Mouse (Mus musculus): ENCODE measurements around the gene Tepp.

Gene Tepp

DNA sequence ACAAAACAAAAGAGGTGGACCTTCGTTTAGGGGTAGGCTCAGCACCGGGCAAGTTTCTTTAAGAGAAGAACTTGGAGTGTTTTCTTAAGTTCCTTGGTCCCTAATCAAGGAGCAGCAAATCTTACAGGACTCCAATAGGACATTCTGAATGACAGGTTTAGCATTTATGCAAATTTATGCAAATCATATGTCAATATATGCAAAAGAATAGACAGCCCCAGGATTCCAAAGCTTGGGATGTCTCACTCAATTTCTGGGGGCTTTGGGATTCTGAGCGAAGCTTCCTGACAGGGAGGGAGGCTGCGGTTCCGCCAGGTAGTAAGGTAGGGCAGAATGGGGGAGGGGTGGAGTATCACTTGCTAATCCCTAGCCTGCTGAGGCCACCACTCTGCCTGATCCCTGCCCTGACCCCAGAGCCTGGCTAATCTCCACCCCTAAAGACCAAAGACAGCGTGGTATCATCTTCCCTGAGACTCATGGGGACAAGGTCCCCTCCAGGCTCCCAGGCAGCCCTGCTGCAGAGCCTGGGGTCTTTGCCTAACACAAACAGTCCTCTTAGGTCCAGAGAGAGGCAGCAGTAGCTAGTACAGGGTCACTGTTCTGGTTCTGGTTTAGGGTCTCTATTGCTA lies at the start of gene Tepp:
Tepp (plus strand) TSS at position 225 of the 629 bp plus-strand sequence.
- in situ Hi-C loops (cut with MboI): no loop called here

DNA sequence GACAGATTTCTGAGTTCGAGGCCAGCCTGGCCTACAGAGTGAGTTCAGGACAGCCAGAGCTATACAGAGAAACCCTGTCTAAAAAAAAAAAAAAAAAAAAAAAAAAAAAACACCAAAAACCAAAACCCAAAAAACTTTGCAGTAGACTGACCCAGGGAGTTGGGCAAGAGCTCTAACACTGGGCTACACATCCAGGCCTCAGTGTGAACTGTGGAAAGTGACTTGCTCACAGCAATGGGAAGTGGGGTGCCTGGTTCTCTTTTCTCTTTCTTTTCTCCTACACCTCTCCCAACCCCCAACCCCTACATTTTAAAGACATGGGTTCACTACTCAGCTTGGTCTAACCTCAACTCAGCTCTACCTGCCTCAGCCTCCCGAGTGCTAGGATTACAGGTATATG lies 48.2 kb upstream of the Tepp start:
- in situ Hi-C loops (cut with MboI): no loop called here

DNA sequence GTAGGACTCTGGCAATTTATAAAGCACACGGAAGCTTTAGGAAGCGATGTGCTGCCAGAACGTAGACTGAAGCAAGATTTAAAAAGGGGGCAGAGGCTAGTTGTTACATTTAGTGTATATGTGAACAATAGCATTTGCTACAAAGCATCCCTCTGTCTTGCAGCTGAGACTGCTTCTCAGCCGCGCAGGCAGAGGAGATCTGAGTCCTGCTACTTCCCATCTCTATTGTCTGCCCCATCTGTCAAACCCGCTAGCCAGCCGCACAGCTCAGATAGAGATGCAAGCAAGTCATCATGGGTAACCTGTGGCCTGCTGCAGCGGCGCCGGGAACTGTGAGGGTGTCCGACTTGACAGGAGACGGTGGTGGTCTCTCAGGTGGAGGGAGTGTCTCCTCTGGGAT lies 39.9 kb upstream of the Tepp start:
- in situ Hi-C loops (cut with MboI): no loop called here

DNA sequence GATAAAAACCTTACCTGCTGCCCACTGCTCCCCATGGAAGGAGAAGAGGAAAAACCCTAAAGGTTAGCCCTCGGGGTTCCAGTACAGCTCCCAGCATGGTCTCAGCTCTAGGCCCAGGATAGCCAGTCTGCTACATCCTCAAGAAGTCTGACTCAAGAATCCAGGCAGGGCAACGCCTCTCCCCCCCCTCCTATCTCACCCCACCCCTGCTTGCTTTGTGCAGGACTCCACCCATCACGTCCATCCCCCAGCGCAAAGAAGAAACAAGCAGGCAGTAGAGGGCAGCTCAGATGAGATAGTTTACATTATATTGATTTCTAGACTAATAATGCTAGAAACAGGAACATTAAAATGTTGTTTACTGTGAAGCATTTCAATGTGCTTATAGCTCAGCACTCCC lies 38.5 kb upstream of the Tepp start:
- in situ Hi-C loops (cut with MboI): no loop called here

DNA sequence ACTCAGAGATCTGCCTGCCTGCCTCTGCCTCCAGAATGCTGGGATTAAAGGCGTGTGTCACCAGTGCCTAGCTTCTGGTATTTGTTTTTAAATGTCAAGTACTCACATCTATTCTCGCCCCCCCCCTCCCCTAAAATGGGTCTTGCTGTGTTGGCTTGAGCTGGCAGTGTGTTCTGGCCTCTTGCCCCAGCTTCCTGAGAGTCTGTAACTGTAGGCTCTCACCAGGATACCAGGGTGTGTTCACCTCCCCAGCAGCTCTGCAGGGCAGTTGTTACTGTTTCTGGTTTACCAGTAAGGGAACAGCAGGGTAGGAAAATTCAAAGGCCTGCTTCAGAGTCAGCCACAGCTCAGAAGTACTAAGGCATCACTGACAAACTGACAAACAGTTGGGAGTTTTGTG lies 37.5 kb upstream of the Tepp start:
- in situ Hi-C loops (cut with MboI): no loop called here

DNA sequence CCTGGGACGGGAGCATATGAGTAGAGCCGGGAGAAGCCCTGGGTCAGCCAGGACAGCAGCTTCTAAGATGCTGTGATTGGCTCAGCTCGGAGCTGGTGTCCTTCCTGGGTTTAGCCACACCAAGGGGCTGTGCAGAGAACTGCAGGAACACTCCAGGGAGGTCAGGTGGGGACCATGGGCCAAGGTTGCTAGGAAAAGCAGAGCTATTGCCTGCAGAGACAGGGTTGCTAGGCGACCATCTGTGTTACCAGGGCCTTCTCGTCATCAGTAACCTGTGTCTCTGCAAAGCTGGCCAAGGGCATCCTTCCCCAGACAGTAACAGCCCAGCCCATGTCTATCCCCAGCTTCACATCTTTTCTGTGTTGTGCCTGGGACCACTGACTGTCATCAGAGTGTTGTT lies 28.9 kb upstream of the Tepp start:
- in situ Hi-C loops (cut with MboI): no loop called here

DNA sequence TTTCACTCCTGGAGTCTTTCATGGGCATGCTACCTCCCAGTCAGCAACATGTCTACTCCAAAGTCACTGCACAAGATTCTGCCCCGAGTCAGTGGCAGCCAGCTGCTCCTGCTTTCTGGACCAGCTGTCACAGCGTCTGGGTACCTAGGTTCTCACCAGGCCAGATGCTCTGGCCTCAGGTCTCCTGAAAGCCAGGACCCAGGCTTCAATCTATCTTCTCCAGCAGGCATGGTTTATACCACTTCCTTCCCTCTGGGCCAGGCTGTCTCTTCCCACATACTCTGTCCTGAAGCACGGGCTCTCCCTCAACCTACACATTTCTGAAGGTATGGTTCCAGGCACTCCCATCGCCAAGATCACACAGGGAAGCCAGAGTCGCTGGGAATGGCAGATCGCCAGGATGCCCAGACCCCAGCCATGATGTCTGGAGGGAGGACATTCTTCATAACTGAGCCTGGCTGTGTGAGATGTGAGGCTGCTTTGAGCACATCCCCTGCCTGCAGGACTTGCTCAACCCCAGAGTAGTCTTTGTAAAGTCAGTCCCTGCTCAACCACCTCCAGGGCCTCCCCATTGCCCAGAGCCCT lies 21.2 kb upstream of the Tepp start:
- in situ Hi-C loops (cut with MboI): no loop called here

DNA sequence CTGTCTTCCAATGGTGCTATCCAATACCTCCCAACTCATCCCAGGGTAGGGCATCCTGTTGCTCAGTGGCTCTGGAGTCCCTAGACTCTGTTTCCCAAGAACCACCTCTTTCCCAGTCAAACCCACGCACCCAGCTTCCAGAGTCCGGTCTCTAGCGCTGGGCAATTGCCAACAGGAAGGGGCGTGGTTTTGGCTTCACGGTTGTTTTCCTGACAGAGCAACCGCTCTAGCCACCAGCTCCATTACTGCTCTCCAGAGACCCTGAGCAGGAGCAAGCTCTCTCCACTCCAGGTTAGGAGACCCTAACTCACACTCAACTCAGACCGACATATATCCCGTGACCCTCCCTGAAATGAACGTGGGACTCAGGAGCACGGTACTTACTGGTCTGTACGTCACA lies 17.2 kb upstream of the Tepp start:
- in situ Hi-C loops (cut with MboI): no loop called here

DNA sequence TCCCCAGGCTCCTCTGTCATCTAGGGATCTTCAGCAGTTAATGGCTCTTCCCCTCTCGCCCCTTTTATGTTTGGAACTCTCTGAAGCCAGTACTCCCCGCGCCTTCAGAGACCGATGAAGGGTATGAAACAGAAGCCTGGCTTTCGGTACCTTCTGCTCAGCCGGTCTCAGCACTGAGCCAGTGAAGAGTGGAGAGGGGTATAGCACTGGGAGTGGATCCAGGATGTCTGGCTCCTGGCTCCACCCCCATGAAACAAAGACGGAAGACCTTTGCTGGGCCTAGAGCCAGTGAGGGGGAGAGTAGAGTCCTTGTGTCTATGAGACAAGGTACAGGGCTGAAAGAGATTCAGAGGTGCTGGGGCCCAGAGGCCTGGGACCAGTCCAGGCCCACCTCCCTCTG lies 16.5 kb upstream of the Tepp start:
- in situ Hi-C loops (cut with MboI): no loop called here

DNA sequence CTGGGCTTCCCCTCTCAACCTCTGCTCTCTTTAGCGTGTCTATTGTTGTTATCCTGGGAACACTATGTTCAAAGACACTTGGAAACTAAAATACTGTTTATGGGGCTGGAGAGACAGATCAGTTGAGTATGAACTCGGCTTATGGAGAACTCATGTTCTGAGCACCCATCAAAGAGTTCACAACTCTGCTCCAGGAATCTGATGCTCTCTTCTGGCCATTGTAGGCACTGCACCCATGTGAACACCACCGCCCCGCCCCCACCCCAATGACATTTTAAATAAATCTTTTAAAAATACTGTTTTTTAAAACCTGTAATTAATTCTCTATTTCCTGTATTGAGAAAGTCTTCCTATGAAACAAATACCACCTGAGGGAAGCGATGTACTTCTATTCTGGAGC lies 8.0 kb upstream of the Tepp start:
- in situ Hi-C loops (cut with MboI): no loop called here

DNA sequence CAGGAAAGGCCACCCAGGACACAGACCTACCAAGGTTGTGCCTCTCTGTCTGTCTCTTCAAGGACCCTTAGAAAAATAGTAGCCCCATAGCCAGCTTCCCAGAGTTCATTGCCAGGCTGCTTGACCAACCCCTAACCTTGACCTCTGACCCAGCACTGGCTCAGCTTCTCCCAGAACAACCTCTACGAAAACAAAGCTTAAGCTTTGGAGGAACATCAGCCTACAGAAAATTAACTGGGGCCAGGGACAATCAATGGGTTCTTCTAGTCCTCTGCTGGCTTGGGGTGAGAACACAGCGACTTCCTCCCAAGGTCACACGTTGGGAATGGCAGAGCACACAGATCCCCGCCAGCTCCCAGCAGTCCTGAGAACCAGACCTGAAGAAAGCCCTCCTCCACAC lies 4.8 kb upstream of the Tepp start:
- in situ Hi-C loops (cut with MboI): no loop called here

DNA sequence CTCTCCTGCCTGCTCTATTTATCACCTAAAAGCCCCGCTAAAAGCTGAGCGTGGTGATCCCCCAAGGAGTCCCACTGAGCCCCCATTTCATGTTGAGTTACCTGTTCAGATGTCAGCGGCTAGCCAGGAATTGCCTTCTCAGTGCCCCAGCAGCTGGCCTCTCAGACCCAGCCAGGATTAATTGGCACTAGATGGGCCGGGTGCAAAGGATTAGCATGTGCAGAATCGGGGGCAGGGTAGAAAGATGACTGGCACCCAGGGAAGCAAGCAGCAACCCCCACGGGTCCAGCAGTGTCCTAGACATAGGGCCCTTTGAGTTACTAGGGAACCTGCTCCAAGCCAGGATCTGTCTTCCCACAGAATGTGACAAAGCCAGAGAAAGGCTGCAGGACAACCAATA lies 3.9 kb upstream of the Tepp start, which contains the start of gene Cngb1:
Cngb1 (minus strand) TSS at position 155 of the 400 bp plus-strand sequence.
- in situ Hi-C loops (cut with MboI): no loop called here

DNA sequence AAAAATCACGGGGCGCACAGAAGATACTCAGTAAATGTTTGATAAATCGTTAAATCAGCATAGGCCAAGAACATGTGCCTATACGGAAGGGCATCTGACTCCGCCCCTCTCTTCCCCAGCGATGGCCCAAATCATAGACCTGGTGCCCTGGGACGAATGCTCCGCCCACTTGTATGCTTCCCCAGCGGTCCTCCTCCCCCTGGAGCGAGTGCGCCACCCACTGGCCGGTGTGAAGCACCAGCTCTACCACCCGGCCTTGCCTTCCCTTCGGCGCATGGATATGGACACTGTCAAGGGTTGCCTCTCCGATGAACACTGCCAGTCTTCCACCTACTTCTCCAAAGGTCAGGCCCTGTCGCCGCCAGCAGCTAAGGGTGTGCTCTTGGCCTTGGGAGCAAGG lies 2.5 kb downstream of the Tepp start:
- in situ Hi-C loops (cut with MboI): no loop called here

DNA sequence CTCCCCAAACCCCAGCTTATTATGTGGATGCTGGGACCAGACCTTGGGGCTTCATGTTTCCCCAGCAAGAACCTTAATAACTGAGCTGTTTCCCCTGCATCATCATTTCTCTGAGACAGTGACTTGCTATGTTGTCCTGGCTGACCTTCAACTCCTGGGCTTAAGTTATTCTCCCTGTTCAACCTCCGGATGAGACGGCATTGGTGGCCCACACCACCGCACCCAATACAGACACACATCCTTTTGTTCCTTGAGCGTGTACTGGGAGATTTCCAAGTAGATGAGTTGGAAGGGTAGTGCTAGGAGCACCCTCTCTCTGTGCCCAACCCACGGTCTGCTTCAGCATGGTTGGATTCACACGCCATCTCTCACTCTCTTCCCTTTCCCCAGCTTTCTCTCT lies 3.5 kb downstream of the Tepp start:
- in situ Hi-C loops (cut with MboI): no loop called here

DNA sequence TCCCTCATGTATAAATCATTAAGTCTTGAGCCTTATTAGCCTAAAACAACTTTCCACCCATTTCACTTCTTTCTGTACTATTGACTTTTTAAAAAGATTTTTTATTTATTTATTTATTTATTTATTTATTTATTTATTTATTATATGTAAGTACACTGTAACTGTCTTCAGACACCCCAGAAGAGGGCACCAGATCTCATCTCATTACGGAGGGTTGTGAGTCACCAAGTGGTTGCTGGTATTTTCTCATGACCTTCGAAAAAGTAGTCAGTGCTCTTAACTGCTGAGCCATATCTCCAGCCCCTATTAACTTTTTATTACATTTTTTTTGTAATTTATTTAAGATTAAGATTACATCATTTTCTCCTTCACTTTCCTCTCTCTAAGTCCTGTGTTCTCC lies 4.3 kb downstream of the Tepp start:
- in situ Hi-C loops (cut with MboI): no loop called here

DNA sequence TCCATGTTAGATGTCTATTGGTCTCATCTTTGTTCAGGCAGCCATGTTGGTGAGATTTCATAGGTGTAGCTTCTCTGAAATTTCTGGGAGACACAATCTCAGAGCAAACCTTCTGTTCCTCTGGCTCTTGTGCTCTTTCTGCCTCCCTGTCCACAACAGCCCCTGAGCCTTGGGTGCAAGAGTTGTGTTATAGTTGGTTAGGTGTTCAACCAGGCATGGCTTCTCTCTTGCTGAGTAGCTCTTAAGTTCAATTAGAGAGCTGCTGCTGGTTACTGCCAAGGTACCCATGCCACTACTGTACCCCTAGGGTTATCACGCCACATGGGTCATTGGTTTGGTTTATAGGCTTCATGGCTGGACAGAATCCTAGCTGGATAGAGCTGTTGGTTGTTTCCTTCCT lies 5.0 kb downstream of the Tepp start:
- in situ Hi-C loops (cut with MboI): no loop called here

DNA sequence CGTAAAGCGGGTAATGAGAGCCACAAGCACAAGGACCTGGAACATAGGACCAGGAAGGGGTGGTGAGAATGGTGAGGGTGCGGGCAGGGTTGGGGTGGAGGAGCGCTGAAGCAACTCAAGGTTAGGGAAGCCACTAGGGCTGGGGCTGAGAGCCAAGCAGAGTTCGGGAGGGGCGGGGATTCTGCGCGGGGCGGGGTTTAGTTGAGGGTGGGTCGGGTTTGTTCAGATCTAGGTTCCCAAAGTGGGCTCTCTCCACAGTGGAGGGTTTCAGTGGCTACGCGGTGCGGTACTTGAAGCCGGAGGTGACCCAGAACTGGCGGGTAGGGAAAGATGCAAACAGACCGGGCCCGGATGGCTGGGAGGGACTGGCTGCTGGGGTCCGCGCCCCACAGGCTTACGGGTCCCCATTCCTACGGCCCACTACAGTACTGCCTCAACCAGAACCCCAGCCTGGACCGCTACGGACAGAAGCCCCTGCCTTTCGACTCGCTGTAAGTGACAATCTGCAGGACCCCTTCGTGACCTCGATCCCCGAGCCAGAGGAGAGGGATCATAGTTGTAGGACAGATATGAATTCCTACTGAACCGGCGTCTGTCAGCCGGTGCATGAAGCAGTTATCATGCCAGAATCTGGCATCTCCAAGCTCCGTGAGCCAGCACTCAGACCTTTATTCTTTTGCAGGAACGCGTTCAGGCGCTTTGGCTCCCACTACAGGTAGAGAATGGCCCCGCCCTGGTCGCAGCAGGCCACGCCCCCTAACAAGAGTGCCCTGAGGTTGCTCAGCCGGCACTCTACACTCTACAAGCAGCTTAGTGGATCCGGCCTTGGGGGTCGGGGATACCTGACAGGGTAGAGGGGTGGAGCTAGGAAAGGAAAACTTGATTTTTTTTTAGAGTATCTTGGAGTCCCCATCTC lies 10.1 kb downstream of the Tepp start:
- in situ Hi-C loops (cut with MboI): loop anchor here (10.0 kb wide), 1 partner anchor 66 kb away; no protein-coding TSS in a partner anchor

DNA sequence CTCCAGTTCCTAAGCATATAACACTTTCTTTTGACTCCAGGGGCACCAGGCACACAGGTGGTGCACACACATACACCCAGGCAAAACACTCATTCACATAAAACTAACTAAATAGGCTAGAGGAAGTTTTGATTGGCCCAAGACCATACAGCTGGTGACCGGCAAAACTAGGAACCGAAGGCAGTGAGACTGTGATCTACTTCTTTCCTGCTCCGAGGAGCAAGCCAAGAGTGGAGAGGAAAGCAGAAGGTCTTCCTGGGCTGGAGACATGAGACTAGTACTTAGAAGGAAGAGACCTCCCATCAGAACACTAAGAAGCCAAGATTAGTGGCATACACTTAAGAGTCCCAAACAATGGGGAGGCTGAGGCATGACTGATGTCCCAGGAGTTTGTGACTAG lies 12.8 kb downstream of the Tepp start:
- in situ Hi-C loops (cut with MboI): loop anchor here (10.0 kb wide), 1 partner anchor 68 kb away; no protein-coding TSS in a partner anchor

DNA sequence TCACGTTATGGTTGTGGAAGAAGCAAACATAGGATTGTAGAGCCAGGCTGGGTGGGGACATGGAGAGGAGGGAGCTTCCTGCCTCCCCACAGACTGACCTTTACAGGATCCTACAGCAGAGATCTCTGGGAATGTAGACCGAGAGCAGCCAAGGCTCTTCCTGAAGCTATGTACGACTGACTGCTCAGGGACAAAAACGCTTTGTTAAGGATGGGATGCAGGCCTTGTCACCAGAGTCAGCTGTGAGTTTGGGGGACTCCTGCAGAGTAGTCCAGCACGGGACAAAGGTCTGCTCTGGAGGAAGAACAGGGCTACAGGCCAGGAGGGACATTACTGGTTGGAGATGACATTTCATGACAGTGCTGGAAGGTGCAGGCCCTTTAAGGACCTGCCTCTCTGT lies 14.3 kb downstream of the Tepp start:
- in situ Hi-C loops (cut with MboI): loop anchor here (10.0 kb wide), 1 partner anchor 70 kb away; no protein-coding TSS in a partner anchor

DNA sequence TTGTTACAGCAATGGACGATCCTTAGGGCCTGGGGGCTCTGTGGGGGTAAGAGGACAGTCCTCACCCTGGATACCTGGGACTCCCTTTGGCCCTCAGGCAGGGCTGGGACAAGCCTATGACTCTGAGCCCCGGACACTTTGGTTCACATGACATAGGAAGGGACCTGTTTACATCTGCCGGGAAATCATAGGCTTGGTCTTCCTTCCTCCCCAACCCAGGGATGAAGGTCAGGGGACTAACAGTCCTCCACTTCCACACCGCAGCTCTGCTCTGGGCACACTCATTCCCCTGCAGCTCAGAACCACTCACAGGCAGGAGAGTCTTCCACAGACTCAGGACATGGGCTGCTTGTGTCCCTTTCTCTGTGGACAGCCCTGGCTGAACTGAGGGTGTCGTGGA lies 16.5 kb downstream of the Tepp start:
- in situ Hi-C loops (cut with MboI): loop anchor here (10.0 kb wide), 1 partner anchor 72 kb away; no protein-coding TSS in a partner anchor

DNA sequence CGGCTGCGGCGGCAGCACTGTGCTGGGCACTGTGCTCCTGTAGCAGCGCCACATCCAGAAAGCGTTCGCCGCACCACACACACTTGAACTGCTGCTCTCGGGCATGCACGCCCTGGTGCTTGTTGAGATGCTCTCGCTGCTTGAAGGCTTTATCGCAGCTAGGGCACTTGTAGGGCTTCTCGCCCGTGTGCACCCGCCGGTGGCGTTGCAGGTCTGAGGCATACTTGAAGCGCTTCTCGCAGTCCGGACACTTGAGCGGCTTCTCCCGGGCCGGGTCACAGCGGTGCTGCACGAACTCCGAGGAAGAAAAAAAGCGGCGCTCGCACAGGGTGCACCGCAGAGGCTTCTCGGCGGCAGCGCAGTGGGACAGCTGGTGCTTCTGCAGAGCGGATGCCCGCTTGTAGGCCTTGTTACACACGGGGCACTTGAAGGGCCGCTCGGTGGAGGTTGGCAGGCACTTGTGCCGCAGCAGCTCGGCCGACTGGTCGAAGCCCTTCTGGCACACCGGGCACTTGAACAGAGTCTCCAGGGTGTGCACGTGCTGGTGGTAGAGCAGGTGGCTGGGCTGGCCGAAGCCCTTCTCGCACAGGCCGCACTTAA lies 17.6 kb downstream of the Tepp start:
- in situ Hi-C loops (cut with MboI): loop anchor here (10.0 kb wide), 1 partner anchor 73 kb away; no protein-coding TSS in a partner anchor

DNA sequence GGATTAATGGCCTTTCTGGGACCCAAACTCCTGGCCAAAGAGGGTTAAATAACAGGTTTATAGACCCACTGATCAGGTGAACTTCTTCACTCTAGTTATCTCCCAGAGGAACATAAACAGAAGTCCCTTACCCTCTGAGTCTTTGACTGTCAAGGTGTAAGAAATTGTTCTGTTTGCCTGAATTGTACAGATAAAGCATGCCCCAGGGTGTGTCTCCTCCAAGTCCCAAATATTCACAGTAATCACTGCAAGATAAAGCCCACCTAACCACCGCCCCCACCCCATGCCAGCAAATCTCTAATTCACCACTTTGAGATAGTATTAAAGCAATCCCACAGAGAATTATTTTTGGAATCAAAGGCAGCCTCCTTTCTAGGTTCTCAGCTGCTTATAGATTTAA lies 20.0 kb downstream of the Tepp start:
- in situ Hi-C loops (cut with MboI): loop anchor here (10.0 kb wide), 2 partner anchors 104 to 246 kb away; partner anchors contain the start of genes Cfap20 and Katnb1
